Mouse (Mus musculus): ENCODE measurements around the gene Crmp1.

The Crmp1 gene

DNA sequence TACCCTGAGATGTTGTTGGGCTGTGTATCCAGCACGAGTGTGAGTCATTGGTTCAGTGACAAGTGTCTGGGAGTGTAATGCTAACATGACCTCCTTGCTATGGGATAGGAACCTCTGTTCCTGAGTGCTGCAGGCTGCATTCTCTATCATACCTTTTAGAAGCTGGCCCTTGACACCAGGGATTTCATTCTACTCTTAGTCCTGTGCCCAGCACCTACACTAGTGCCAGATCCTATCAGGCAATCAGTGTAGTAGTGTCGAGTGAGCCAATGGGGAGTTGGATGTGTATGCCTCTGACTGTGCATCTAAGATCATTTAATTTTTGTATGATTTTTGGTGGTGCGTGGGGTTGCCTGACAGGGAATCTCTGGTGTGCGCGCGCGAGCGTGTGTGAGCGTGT lies 516 bp upstream of the Crmp1 start:
- DNase-seq = no peak

GRCm38 (mm10) chr5:37242360-37243168 lies 824 bp downstream of the Crmp1 start:
- no peak for DNase-seq

- DNase-seq = peak; percentile 73
These were observed 1.6 kb downstream of the Crmp1 start for GRCm38 (mm10) chr5:37243169-37243886.

GRCm38 (mm10) chr5:37244161-37244560 lies 2.4 kb downstream of the Crmp1 start:
- DNase-seq = no peak

DNA sequence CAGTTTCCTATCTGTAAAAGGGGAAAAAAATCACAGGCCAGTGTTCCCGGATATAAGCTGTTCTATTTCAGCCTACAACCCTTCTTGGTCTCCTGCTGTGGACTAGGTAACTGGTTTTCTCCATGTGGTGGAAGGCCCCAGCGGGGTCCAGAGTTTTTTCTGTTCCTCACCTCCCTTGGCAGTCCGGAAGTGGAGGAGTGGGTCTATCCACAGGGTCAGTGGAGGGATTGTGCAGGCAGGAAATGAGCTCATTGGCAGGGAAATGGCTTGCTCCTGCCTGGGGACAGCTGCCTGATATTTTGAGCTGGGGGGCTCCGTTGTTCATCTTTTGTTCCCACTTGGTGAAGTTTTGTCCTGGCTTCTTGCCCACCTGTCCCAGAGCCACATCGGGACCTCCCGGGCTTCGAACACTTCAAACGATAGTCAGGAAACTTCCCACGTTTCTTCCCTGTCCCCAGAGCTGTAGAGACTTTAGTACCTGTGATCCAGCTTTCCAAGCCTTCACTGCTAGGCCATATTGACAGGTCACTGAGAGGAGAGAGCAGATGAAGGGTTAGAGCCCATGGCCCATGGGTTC lies 3.0 kb downstream of the Crmp1 start:
- DNase-seq = no peak

DNA sequence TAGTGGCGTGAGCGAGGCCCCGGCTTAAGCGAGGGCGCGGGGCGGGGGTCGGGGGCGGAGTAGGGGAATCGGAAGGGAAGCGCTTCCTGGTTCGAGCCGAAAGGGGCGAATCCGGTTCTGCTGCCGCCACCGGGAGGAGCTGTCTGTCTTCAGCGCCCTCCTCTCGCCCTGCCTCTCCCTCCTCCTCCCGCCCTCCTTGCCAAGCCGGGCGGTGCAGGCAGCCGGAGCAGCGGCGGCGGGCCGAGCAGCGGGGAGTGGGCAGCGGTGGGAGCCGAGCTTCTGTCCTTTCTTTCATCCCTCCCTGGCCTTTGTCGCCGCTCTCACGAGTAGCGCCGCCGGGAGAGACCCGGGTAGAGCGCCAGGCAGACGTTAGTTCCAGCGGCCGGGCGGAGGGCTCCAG lies 3.9 kb downstream of the Crmp1 start:
- DNase-seq = peak; percentile 17

DNA sequence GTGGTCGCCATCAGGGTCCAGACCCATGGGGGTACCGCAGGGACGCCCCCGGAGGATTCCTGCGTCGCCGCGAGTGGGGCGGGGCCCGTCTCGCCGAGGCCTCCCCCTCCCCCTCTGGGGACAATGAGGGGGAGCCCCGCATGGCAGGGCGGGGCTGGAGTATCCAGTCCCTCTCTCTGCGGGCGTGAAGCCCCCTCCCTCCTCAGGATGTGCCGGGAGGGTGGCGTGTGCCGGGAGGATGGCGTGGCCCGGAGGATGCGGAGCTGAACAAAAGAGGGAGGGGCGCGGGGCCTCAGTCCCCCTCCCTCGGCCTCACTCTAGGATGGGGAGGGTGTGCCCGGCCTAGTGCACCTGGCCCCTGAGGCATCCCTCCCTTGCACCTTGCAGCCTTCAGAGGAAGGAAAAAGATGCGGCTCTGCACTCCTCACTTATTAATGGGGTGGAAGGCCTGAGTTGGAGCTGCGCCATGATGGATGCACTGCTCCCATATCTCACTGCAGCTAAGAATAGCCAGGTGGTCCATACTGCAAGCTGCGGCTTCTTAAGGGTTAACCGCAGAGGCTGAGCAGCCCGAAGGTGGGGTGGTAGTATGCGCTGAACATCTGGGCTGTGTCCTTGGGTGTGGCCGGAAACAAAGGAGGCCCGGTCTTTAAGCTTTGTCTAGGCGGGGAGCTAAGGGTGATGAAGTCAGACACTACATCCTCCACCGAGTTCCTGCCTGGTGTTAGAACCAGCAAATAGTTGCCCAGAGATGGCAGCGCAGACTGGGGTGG lies 4.6 kb downstream of the Crmp1 start:
- DNase-seq = no peak

GRCm38 (mm10) chr5:37247456-37247855 lies 5.7 kb downstream of the Crmp1 start:
- no peak for DNase-seq

- no peak for DNase-seq
These were observed 7.1 kb downstream of the Crmp1 start for GRCm38 (mm10) chr5:37248870-37249269.

DNA sequence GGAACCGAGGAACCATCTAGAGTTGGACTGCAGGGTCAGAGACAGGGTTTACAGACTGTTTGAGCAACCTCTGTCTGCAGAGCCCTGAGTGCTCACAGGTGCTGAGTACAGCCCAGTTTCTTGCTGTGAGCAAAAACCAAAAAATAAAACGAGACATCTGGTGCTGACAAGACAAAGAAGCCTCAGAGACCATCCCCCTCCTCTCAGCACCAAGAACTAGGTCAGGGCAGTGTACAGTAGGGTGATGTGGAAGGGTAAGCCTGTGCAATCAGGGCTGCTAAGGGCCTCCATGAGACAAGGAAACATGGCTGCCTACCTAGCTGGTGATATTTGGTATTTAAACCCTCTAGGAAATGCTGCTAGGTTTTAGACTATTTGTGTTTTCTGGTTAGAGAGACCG lies 9.9 kb downstream of the Crmp1 start:
- DNase-seq = no peak

DNA sequence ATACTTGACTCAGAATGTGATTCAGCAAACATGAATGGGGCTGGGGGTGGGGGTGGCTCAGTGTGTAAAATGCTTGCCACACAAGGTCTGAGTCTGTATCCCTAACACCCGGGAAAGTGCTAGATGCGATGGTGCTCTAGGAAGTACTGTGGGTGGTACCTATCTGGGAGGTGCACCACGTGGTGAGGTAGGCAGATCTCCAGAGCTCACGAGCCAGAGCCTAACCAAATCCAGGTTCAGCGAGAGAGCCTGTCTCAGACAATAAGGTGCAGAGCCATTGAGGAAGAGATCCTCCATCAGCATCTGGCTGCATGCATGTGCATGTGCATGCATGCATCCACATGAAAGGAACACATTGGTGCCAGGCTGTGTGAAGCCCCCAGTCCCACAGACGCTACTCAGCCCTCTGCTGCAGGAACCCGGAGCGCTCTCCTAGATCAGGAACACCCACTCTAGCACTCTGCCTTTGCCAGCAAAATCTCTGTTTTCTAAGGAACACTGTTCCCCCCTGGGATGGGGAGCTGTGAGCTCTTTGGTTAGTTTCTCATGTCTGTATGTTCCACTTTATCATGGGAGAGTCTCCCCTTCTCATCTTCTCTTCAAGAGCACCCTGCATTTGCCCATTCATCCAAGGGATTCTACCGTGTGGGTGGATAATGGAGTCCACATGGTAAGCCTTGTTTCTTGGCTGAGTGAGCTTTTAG lies 10.5 kb downstream of the Crmp1 start:
- no peak for DNase-seq

DNA sequence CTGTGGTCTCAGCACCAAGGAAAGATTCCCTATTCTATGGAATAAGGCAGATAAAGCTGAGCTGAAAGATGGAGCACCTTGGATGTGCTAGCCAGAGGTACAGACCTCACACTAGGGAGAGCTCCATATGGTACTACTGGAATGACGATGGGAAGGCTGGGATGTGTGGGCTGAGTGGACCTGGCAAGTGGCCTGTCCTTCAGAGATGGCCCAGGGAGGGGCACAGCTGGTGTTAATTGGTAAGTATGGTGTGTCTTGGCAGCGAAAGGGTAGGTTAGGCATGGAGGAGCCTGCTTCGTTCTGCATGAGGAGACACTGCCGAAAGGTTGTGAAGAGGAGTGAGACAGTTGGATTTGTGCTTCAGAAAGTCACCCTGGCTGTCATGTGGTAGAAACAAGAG lies 12.8 kb downstream of the Crmp1 start:
- no peak for DNase-seq

GRCm38 (mm10) chr5:37256823-37257222 lies 15.1 kb downstream of the Crmp1 start:
- DNase-seq = no peak

DNA sequence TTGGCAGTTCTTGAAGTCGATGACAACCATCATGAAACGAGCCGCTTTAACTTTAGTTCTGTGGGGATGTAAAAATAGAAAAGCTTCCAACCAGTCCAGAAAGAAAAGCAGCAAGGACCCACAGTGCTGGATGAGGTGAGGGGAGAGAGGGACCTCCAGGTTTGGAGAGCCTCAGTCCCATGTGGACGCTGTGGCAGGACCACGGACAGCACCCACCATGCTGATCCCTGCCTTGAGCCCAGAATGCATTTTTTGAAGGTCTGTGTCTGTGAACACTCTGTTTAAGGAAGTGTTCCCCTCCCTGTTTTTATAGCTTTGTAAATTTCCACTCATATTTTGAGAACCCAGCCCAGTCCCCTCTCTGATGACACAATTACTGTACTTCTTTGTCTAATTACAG lies 15.5 kb downstream of the Crmp1 start:
- DNase-seq = peak; percentile 51

- DNase-seq = no peak
These were observed 20.0 kb downstream of the Crmp1 start for GRCm38 (mm10) chr5:37261734-37262133.

- DNase-seq = no peak
These were observed 22.1 kb downstream of the Crmp1 start for GRCm38 (mm10) chr5:37263816-37264215.

DNA sequence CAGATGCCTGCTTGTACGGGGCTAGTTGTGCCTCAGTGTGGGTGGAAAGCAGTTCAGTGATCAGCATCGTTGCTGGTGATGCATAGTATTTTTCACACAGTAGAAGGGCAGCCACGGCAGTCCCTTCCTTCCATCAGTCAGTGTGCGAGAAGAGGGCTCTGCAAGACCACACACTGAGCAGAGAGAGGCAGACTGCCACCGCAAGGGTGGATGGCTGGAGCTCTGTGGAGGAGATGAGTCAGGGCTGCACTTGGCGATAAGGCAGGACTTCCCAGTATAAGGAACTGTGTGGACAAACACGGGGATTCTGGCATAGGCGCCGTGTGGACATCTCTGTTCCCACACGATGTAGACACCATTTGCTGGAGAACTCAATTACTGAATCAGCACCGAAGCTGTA lies 39.3 kb downstream of the Crmp1 start:
- DNase-seq = no peak

DNA sequence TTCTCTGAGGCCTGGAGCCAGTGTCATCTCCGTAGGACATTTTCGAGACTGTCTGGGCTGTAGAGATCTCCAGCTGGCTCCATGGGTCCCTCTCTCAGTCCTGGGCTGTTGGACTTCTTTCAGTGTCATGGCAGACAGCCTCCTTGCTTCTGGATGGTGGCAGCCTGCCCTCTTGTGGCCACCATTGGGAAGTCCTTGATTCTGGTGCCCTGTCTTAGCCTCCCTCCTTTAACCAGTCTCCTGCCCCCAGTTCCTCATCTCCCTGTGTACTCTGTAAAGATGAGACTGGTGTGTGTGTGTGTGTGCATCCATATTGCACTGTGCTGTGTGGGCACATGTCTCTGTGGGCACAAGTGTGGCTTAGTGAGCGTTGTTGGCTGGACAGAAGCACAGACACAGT lies 46.6 kb downstream of the Crmp1 start:
- DNase-seq = peak; percentile 33

DNA sequence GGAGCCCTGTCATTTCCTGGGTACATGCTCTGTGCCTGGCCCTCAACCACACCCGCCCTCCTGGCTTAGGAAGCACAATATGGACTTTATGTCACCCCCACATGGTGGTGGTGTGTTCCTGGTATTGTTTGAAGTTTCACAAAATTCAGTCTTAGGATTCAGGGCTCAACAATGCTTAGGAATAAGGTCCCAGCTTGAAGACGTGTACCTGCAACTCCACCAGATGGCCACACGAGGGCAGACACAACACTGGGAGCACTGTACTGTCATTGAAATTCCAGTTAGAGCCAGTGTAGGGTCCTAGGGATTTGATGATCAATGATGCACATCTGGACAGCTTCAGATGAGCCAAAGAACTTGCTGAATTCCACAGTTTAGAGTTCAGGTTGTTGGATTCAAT lies 47.5 kb downstream of the Crmp1 start:
- DNase-seq = peak; percentile 42

DNA sequence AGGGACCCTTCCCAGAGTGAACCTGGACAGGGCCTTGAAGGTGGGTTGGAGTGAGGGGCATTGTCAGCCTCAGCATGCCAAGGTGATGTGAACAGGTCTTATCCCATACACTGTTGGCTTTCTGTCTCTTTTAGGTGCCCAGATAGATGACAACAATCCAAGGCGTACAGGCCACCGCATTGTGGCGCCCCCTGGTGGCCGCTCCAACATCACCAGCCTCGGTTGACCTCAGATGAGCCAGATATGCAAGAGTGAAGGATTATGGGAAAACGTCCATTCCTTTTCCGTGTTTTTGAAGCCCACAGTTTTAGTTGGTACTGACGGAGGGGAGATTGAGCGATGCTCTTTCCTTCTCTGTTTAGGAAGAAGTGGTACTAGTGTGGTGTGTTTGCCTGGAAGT lies 49.2 kb downstream of the Crmp1 start:
- peak; percentile 5 for DNase-seq

DNA sequence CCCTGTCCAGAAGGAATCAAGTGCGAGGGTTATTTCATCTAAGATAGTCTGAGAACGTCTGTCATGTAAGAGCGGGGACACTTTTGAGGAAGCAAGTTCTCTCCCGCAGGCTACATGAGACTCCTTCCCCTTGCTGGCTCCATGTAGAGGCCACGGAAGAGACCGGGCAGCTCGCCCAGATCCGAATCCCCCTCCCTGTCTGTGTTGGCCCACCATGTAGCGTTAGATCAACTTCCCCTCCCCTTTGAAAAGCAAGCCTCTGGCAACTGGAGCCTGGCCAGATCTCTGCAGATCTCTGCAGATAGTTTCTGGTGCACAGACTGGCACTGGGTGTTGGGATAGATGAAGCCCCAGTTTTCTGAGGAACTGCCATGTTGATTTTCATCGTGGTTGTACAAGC lies 55.0 kb downstream of the Crmp1 start:
- DNase-seq = no peak

- DNase-seq = peak; percentile 25
These were observed 56.6 kb downstream of the Crmp1 start for GRCm38 (mm10) chr5:37298370-37298769.

- DNase-seq = no peak
These were observed 68.3 kb downstream of the Crmp1 start for GRCm38 (mm10) chr5:37310026-37310425.
